Mouse (Mus musculus): ENCODE results near the gene Ccdc130.

Gene Ccdc130

GRCm38 (mm10) chr8:84284608-84285063 lies 14.5 kb upstream of the Ccdc130 start:
- H3K27me3 ChIP-seq (ENCODE audit: insufficient read depth, low read length): no peaks in the 10 kb centered on the region
- H3K36me3 ChIP-seq (ENCODE audit: insufficient read depth, low read length): no peaks in the 10 kb centered on the region
- H3K9me3 ChIP-seq (ENCODE audit: low read length): no peaks in the 10 kb centered on the region
- peaks cover 29% of the 10 kb centered on the region for H3K4me1 ChIP-seq (replicated peaks; ENCODE audit: low read depth, low read length)
- TF ChIP-seq CTCF (conservative IDR thresholded peaks at IDR 0.05; ENCODE audit: low read length) (no peak), POU5F1 (IDR thresholded peaks at IDR 0.05; ENCODE audit: borderline replicate concordance, low read length) (no peak), NANOG (IDR thresholded peaks at IDR 0.05; ENCODE audit: borderline replicate concordance, low read length) (no peak)
- peak overlapping the region; percentile 29; the same call in 1 of the 2 replicates for H3K4me3 ChIP-seq (replicated peaks; ENCODE audit: low read length)

GRCm38 (mm10) chr8:84280777-84281176 lies 10.6 kb upstream of the Ccdc130 start:
- Histone ChIP-seq H3K4me1 (replicated peaks; ENCODE audit: low read depth, low read length) (peaks cover 36% of the 10 kb centered on the region), H3K36me3 (ENCODE audit: insufficient read depth, low read length) (no peaks in the 10 kb centered on the region), H3K9me3 (ENCODE audit: low read length) (no peaks in the 10 kb centered on the region), H3K27me3 (ENCODE audit: insufficient read depth, low read length) (no peaks in the 10 kb centered on the region), H3K4me3 (replicated peaks; ENCODE audit: low read length) (no peak overlapping the region)
- TF ChIP-seq NANOG (IDR thresholded peaks at IDR 0.05; ENCODE audit: borderline replicate concordance, low read length) (no peak), POU5F1 (IDR thresholded peaks at IDR 0.05; ENCODE audit: borderline replicate concordance, low read length) (no peak), CTCF (conservative IDR thresholded peaks at IDR 0.05; ENCODE audit: low read length) (no peak)

DNA sequence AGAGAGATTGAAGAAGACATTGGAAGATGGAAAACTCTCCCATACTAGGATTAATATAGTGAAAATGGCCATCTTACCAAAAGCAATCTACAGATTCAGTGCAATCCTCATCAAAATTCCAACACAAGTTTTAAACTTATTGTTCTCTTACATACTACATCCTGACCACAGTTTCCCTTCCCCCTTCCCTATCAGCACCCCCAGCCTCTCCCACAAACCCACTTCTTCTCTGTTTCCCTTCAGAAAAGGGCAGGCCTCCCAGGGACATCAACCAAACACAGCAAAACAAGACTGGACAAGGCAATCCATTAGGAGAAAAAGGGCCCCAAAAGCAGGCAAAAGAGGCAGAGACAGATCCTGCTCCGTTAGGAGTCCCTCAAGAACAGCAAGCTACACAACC lies 6.3 kb upstream of the Ccdc130 start:
- TF ChIP-seq CTCF (conservative IDR thresholded peaks at IDR 0.05; ENCODE audit: low read length): no peak
- TF ChIP-seq POU5F1 (IDR thresholded peaks at IDR 0.05; ENCODE audit: borderline replicate concordance, low read length): no peak
- no peak for TF ChIP-seq NANOG (IDR thresholded peaks at IDR 0.05; ENCODE audit: borderline replicate concordance, low read length)

DNA sequence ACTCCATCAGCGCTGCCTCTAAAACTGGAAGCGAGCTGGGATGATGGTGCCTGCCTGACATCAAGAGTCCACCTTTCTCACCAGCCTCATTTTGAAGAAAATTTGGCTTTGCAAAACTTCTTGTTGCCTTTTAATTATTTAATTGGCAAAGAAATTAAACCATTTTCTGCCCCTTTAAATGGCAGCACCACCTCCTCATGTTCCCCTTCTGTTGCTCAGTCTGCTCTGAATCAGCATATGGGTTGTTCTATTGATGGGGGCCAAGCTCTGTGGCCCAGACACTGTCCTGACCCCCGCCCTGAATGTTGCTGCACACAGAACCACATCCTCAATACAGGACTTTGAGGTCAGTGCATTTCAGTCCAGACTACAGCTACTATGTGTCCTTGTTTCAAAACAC lies 3.8 kb upstream of the Ccdc130 start:
- Histone ChIP-seq H3K27me3 (ENCODE audit: insufficient read depth, low read length) (no peaks in the 10 kb centered on the region), H3K36me3 (ENCODE audit: insufficient read depth, low read length) (peaks cover 3% of the 10 kb centered on the region; the same call in 1 of the 2 replicates), H3K4me3 (replicated peaks; ENCODE audit: low read length) (no peak overlapping the region), H3K4me1 (replicated peaks; ENCODE audit: low read depth, low read length) (peaks cover 30% of the 10 kb centered on the region), H3K9me3 (ENCODE audit: low read length) (no peaks in the 10 kb centered on the region)
- TF ChIP-seq CTCF (conservative IDR thresholded peaks at IDR 0.05; ENCODE audit: low read length) (no peak), NANOG (IDR thresholded peaks at IDR 0.05; ENCODE audit: borderline replicate concordance, low read length) (no peak), POU5F1 (IDR thresholded peaks at IDR 0.05; ENCODE audit: borderline replicate concordance, low read length) (no peak)

More for the DNA sequence above, 6.3 kb upstream of the Ccdc130 start:
- Histone ChIP-seq H3K4me1 (replicated peaks; ENCODE audit: low read depth, low read length) (peaks cover 13% of the 10 kb centered on the region), H3K4me3 (replicated peaks; ENCODE audit: low read length) (no peak overlapping the region), H3K9me3 (ENCODE audit: low read length) (no peaks in the 10 kb centered on the region), H3K36me3 (ENCODE audit: insufficient read depth, low read length) (no peaks in the 10 kb centered on the region), H3K27me3 (ENCODE audit: insufficient read depth, low read length) (no peaks in the 10 kb centered on the region)

- Histone ChIP-seq H3K4me1 (replicated peaks; ENCODE audit: low read depth, low read length) (peaks cover 32% of the 10 kb centered on the region), H3K27me3 (ENCODE audit: insufficient read depth, low read length) (no peaks in the 10 kb centered on the region), H3K36me3 (ENCODE audit: insufficient read depth, low read length) (peaks cover 14% of the 10 kb centered on the region), H3K4me3 (replicated peaks; ENCODE audit: low read length) (no peak overlapping the region), H3K9me3 (ENCODE audit: low read length) (no peaks in the 10 kb centered on the region)
- TF ChIP-seq NANOG (IDR thresholded peaks at IDR 0.05; ENCODE audit: borderline replicate concordance, low read length): no peak
- no peak for TF ChIP-seq CTCF (conservative IDR thresholded peaks at IDR 0.05; ENCODE audit: low read length)
- no peak for TF ChIP-seq POU5F1 (IDR thresholded peaks at IDR 0.05; ENCODE audit: borderline replicate concordance, low read length)
These were observed 2.1 kb upstream of the Ccdc130 start for GRCm38 (mm10) chr8:84272302-84272701.

DNA sequence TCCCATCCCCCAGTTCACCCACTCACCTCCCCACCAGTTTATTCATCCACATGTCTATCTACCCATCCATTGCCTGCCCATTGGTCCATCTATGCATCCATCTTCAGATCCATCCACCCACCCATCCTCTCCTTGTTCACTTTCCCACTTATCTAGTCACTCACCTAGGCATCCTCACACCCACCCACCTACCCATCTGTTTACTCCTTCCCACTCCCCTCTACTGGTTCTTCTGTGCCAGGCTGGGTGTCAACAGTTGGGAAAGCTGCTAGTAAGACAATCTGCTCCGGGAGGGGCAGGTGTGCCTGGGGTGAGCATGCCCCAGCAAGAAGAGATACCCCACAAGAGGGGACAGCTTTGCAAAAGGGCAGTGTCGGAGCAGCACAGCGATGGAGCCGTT lies 9.1 kb downstream of the Ccdc130 start:
- Histone ChIP-seq H3K4me1 (replicated peaks; ENCODE audit: low read depth, low read length) (peaks cover 19% of the 10 kb centered on the region), H3K36me3 (ENCODE audit: insufficient read depth, low read length) (peaks cover 86% of the 10 kb centered on the region), H3K27me3 (ENCODE audit: insufficient read depth, low read length) (no peaks in the 10 kb centered on the region), H3K9me3 (ENCODE audit: low read length) (no peaks in the 10 kb centered on the region), H3K4me3 (replicated peaks; ENCODE audit: low read length) (no peak overlapping the region)
- TF ChIP-seq POU5F1 (IDR thresholded peaks at IDR 0.05; ENCODE audit: borderline replicate concordance, low read length) (no peak), NANOG (IDR thresholded peaks at IDR 0.05; ENCODE audit: borderline replicate concordance, low read length) (no peak), CTCF (conservative IDR thresholded peaks at IDR 0.05; ENCODE audit: low read length) (no peak)

- TF ChIP-seq CTCF (conservative IDR thresholded peaks at IDR 0.05; ENCODE audit: low read length) (no peak), NANOG (IDR thresholded peaks at IDR 0.05; ENCODE audit: borderline replicate concordance, low read length) (peak; percentile 11; the same call in 1 of the 2 replicates)
These were observed 13.2 kb downstream of the Ccdc130 start, which contains the start of gene Mri1 for GRCm38 (mm10) chr8:84256822-84257610. TSS of gene Mri1 (minus strand) at chr8:84257326.

GRCm38 (mm10) chr8:84256458-84256821 lies 13.7 kb downstream of the Ccdc130 start:
- peaks cover 85% of the 10 kb centered on the region for H3K36me3 ChIP-seq (ENCODE audit: insufficient read depth, low read length)
- H3K9me3 ChIP-seq (ENCODE audit: low read length): no peaks in the 10 kb centered on the region
- H3K4me1 ChIP-seq (replicated peaks; ENCODE audit: low read depth, low read length): peaks cover 40% of the 10 kb centered on the region
- H3K4me3 ChIP-seq (replicated peaks; ENCODE audit: low read length): peak overlapping the region; percentile 97
- no peaks in the 10 kb centered on the region for H3K27me3 ChIP-seq (ENCODE audit: insufficient read depth, low read length)
- TF ChIP-seq POU5F1 (IDR thresholded peaks at IDR 0.05; ENCODE audit: borderline replicate concordance, low read length): no peak
- no peak for TF ChIP-seq NANOG (IDR thresholded peaks at IDR 0.05; ENCODE audit: borderline replicate concordance, low read length)
- TF ChIP-seq CTCF (conservative IDR thresholded peaks at IDR 0.05; ENCODE audit: low read length): no peak

More at GRCm38 (mm10) chr8:84256822-84257610, 13.2 kb downstream of the Ccdc130 start, which contains the start of gene Mri1:
- H3K9me3 ChIP-seq (ENCODE audit: low read length): no peaks in the 10 kb centered on the region
- H3K4me1 ChIP-seq (replicated peaks; ENCODE audit: low read depth, low read length): peaks cover 40% of the 10 kb centered on the region
- peaks cover 85% of the 10 kb centered on the region for H3K36me3 ChIP-seq (ENCODE audit: insufficient read depth, low read length)
- H3K27me3 ChIP-seq (ENCODE audit: insufficient read depth, low read length): no peaks in the 10 kb centered on the region
- H3K4me3 ChIP-seq (replicated peaks; ENCODE audit: low read length): peak within 1 kb of the TSS; percentile 97
